In the genomic region with DNA sequence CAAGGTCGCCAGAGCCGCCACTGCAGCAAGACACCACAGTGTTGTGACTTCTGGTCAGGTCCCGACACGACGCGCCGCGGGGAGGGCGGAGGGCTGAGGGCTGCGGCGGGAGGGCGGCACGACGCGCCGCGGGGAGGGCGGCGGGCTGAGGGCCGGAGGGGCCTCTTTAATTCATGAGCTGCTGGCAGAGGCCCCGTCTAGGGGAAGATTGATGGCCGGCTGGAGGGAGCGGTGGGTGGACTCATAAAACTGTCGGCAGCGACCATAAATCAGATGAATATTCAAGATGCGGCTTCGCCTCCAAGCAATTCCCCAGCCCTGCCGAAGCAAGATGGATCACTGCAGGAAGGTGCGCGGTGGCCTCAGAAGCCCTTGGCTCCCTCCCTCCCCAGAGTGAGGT, we compare ENCODE assay signal across 8 mouse cellular contexts. TPM values are rescaled to one million over a fixed set of nuclear protein-coding genes. Genes with fewer than 3 reads are reported as not detected.
DNase-seq lines count a peak whose midpoint lies in the region; ATAC-seq lines count a peak whose summit lies in the region.

No protein-coding gene starts in this region.

- peak overlapping the region; percentile 53 for H3K4me2 ChIP-seq in forebrain, embryonic 13.5 days
- peak overlapping the region; percentile 54 for H3K4me2 ChIP-seq in hindbrain, embryonic 16.5 days (ENCODE audit: low read length)
- peak overlapping the region; percentile 52 for H3K4me2 ChIP-seq in limb, embryonic 12.5 days
- H3K4me2 ChIP-seq in neural tube, embryonic 13.5 days = peak overlapping the region; percentile 49

- no peaks in the 10 kb centered on the region for H3K36me3 ChIP-seq in forebrain, embryonic 13.5 days (ENCODE audit: poor library complexity, severe bottlenecking)
- H3K36me3 ChIP-seq in hindbrain, embryonic 16.5 days (ENCODE audit: control insufficient read depth, insufficient read depth, low read length) = no peaks in the 10 kb centered on the region
- no peaks in the 10 kb centered on the region for H3K36me3 ChIP-seq in limb, embryonic 12.5 days
- H3K36me3 ChIP-seq in neural tube, embryonic 13.5 days = no peaks in the 10 kb centered on the region

- H3K27ac ChIP-seq in forebrain, embryonic 13.5 days = peak overlapping the region; percentile 31; the same call in 1 of the 2 replicates
- peak overlapping the region; percentile 42 for H3K27ac ChIP-seq in hindbrain, embryonic 16.5 days (ENCODE audit: low read depth, low read length)
- peak overlapping the region; percentile 94 for H3K27ac ChIP-seq in limb, embryonic 12.5 days
- H3K27ac ChIP-seq in neural tube, embryonic 13.5 days (replicated peaks) = peak overlapping the region; percentile 90

- H3K27me3 ChIP-seq in forebrain, embryonic 13.5 days = peaks cover 11% of the 10 kb centered on the region
- no peaks in the 10 kb centered on the region for H3K27me3 ChIP-seq in hindbrain, embryonic 16.5 days (replicated peaks; ENCODE audit: control insufficient read depth, insufficient read depth, low read length)
- peaks cover 12% of the 10 kb centered on the region; the same call in 1 of the 2 replicates for H3K27me3 ChIP-seq in limb, embryonic 12.5 days
- peaks cover 23% of the 10 kb centered on the region for H3K27me3 ChIP-seq in neural tube, embryonic 13.5 days

- H3K9me3 ChIP-seq in forebrain, embryonic 13.5 days (replicated peaks) = peaks cover 7% of the 10 kb centered on the region; the same call in 1 of the 2 replicates
- H3K9me3 ChIP-seq in hindbrain, embryonic 16.5 days (ENCODE audit: control insufficient read depth, low read length) = no peaks in the 10 kb centered on the region
- H3K9me3 ChIP-seq in limb, embryonic 12.5 days = 0 out of 2 replicates have a peak, but pooled peaks cover 4% of the 10 kb centered on the region
- no peaks in the 10 kb centered on the region for H3K9me3 ChIP-seq in neural tube, embryonic 13.5 days

- peak overlapping the region; percentile 21 for H3K4me3 ChIP-seq in forebrain, embryonic 13.5 days
- peak overlapping the region; percentile 23; the same call in 1 of the 2 replicates for H3K4me3 ChIP-seq in hindbrain, embryonic 16.5 days (ENCODE audit: low read length)
- H3K4me3 ChIP-seq in limb, embryonic 12.5 days (replicated peaks) = peak overlapping the region; percentile 15
- peak overlapping the region; percentile 9; the same call in 1 of the 2 replicates for H3K4me3 ChIP-seq in neural tube, embryonic 13.5 days

- peaks cover 34% of the 10 kb centered on the region for H3K4me1 ChIP-seq in forebrain, embryonic 13.5 days
- H3K4me1 ChIP-seq in hindbrain, embryonic 16.5 days (ENCODE audit: control insufficient read depth, insufficient read depth, low read depth, low read length) = peaks cover 36% of the 10 kb centered on the region
- peaks cover 56% of the 10 kb centered on the region for H3K4me1 ChIP-seq in limb, embryonic 12.5 days (replicated peaks)
- H3K4me1 ChIP-seq in neural tube, embryonic 13.5 days (replicated peaks) = peaks cover 66% of the 10 kb centered on the region

- ATAC-seq in forebrain, embryonic 13.5 days = no peak
- ATAC-seq in hindbrain, embryonic 16.5 days = peak; percentile 31
- ATAC-seq in limb, embryonic 12.5 days (ENCODE audit: insufficient number of reproducible peaks, insufficient read depth, low FRiP score, low TSS enrichment, low read depth) = 0 out of 2 replicates have a peak, but pooled peaks have one; percentile 40
- peak; percentile 60 for ATAC-seq in neural tube, embryonic 13.5 days (ENCODE audit: low read depth)

- peak overlapping the region; percentile 59 for H3K9ac ChIP-seq in forebrain, embryonic 13.5 days
- peak overlapping the region; percentile 47 for H3K9ac ChIP-seq in hindbrain, embryonic 16.5 days (ENCODE audit: low read depth, low read length)
- peak overlapping the region; percentile 31; the same call in 1 of the 2 replicates for H3K9ac ChIP-seq in limb, embryonic 12.5 days (replicated peaks)
- H3K9ac ChIP-seq in neural tube, embryonic 13.5 days = 0 out of 2 replicates have a peak overlapping the region, but pooled peaks have one; percentile 8

- 3% methylated on average over 30 of the region's 30 CpGs for WGBS in forebrain, embryonic 13.5 days
- 1% methylated on average over 30 of the region's 30 CpGs for whole genome bisulfite sequencing in hindbrain, embryonic 16.5 days
- under 1% methylated on average over 30 of the region's 30 CpGs for WGBS in limb, embryonic 12.5 days
- 0% methylated on average over 30 of the region's 30 CpGs for WGBS in neural tube, embryonic 13.5 days

- DNase-seq in thymus, postnatal 4 days = peak; percentile 53
- no peak for DNase-seq in thymus, postnatal 10 days (ENCODE audit: low spot score in 2 of 2)
- DNase-seq in thymus, postnatal 0 days (ENCODE audit: low spot score) = no peak
- DNase-seq in layer of hippocampus, adult 11-12 months (ENCODE audit: low spot score) = no peak

RNA-seq across cellular contexts. Expression of gene Pck1, which starts 18.6 kb away (rescaled TPM):
- polyA plus RNA-seq in forebrain, embryonic 13.5 days (2015; fragmentation: Nextera tagmentation; extraction: Ambion mirVana) = not detected in 2 replicates
- polyA plus RNA-seq in hindbrain, embryonic 16.5 days (2015; fragmentation: Nextera tagmentation; extraction: Ambion mirVana) = not detected in 2 replicates
- polyA plus RNA-seq in limb, embryonic 12.5 days (2016; fragmentation: Nextera tagmentation; extraction: Ambion mirVana) = 0.08 TPM in 1 of 2 replicates, not detected in the other
- not detected in 2 replicates for polyA plus RNA-seq in neural tube, embryonic 13.5 days (2015; fragmentation: Nextera tagmentation; extraction: Ambion mirVana)
- polyA plus RNA-seq in thymus, postnatal 0 days (2015; fragmentation: Nextera tagmentation; extraction: Ambion mirVana) = 0.51 and 1.6 TPM in 2 replicates

RNA-seq across cellular contexts. Expression of gene Zbp1, which starts 47.3 kb away (rescaled TPM):
- polyA plus RNA-seq in forebrain, embryonic 13.5 days (2015; fragmentation: Nextera tagmentation; extraction: Ambion mirVana) = not detected in 2 replicates
- polyA plus RNA-seq in hindbrain, embryonic 16.5 days (2015; fragmentation: Nextera tagmentation; extraction: Ambion mirVana) = 0.20 TPM in 1 of 2 replicates, not detected in the other
- polyA plus RNA-seq in limb, embryonic 12.5 days (2016; fragmentation: Nextera tagmentation; extraction: Ambion mirVana) = not detected in 2 replicates
- 0.22 and 0.40 TPM in 2 replicates for polyA plus RNA-seq in neural tube, embryonic 13.5 days (2015; fragmentation: Nextera tagmentation; extraction: Ambion mirVana)
- polyA plus RNA-seq in thymus, postnatal 0 days (2015; fragmentation: Nextera tagmentation; extraction: Ambion mirVana) = 42.1 and 52.8 TPM in 2 replicates

RNA-seq across cellular contexts. Expression of gene Ctcfl, which starts 52.1 kb away (rescaled TPM):
- 0.05 and 0.14 TPM in 2 replicates for polyA plus RNA-seq in forebrain, embryonic 13.5 days (2015; fragmentation: Nextera tagmentation; extraction: Ambion mirVana)
- 0.08 TPM in 1 of 2 replicates, not detected in the other for polyA plus RNA-seq in hindbrain, embryonic 16.5 days (2015; fragmentation: Nextera tagmentation; extraction: Ambion mirVana)
- 0.13 TPM in 2 replicates for polyA plus RNA-seq in limb, embryonic 12.5 days (2016; fragmentation: Nextera tagmentation; extraction: Ambion mirVana)
- 0.13 TPM in 1 of 2 replicates, not detected in the other for polyA plus RNA-seq in neural tube, embryonic 13.5 days (2015; fragmentation: Nextera tagmentation; extraction: Ambion mirVana)
- polyA plus RNA-seq in thymus, postnatal 0 days (2015; fragmentation: Nextera tagmentation; extraction: Ambion mirVana) = 0.21 and 0.26 TPM in 2 replicates

Comparison
In these comparisons a context has a peak if more than half of its experiments do, and no peak if none do; other contexts are left out.
1. H3K27ac ChIP-seq: peak in every context shown above with its lines; median percentile 94 in limb, embryonic 12.5 days; 90 in neural tube, embryonic 13.5 days; 42 in hindbrain, embryonic 16.5 days; 31 in forebrain, embryonic 13.5 days.
2. H3K9ac ChIP-seq: peak in every context shown above with its lines; median percentile 59 in forebrain, embryonic 13.5 days; 47 in hindbrain, embryonic 16.5 days; 31 in limb, embryonic 12.5 days; 8 in neural tube, embryonic 13.5 days.
3. RNA of gene Zbp1, which starts 47.3 kb away (polyA plus RNA-seq): 42.1 to 52.8 TPM in thymus, postnatal 0 days; 0.22 to 0.40 TPM in neural tube, embryonic 13.5 days, not detected in limb, embryonic 12.5 days, not detected in forebrain, embryonic 13.5 days and 0.20 TPM in hindbrain, embryonic 16.5 days; every median in the first group is over 10 times any median in the second.
4. Peak in every context shown above with its lines, with median percentiles within 50 percentile points of each other: H3K4me2 ChIP-seq and H3K4me3 ChIP-seq.